Mouse (Mus musculus) megakaryocyte-erythroid progenitor cell, adult 5 weeks (primary cell): Measurements from ENCODE around the gene Rad51d. TPM values are rescaled to one million over a fixed set of nuclear protein-coding genes. Genes with fewer than 3 reads are reported as not detected.

Experiments used
- polyA plus RNA-seq: library from polyadenylated mRNA; stranded (reverse); fragments of >175 nt; gene quantifications from 2 replicates; pipeline ENCODE4 v1.2.3, GENCODE M21; 2012

Gene Rad51d
- polyA plus RNA-seq: 13.9 and 15.7 TPM in 2 replicates

DNA sequence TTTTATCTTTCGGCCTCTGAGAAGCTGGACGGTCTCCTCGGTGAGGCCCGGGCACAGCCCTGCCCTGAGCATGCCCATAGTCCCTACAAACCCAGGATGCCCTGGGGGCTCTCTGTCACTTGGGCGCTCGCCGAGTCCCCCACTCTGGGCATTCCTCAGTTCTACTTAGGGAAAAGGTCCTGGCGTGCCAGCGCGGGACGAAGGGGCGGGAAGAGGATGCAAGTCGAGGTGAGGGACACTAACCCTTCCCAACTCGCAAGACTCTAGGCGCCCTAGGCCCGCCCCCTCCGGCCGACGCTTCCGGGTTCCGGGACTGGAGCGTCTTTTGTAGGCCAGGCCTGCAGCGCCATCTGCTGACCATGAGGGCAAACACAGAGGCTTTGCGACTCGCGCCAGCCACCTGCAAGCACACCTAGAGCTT lies at the start of gene Rad51d:
Gene Rad51d, minus strand, starts transcription at position 273 of the 421 bp plus-strand sequence.

DNA sequence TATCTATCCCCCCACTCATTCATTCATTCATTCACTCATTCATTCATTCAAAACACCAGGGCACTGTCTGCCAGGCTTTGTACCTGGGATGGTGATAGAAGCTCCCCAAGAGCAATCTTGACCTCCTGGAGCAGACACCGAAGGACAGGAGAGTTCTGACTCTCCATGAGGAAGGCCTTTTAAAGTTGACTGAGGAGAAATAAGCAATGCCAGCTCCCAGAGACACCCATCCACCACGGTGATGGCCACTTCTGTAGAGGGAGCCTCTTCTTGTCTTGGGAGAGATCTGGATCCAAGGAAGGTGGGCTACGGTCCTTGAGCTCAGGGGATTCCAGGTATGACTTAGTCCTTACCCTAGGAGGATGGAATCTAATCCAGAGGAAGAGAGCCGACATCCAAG lies 19.8 kb upstream of the Rad51d start, which contains the start of gene Unc45b:
Gene Unc45b, plus strand, starts transcription at position 301 of the 400 bp plus-strand sequence.

DNA sequence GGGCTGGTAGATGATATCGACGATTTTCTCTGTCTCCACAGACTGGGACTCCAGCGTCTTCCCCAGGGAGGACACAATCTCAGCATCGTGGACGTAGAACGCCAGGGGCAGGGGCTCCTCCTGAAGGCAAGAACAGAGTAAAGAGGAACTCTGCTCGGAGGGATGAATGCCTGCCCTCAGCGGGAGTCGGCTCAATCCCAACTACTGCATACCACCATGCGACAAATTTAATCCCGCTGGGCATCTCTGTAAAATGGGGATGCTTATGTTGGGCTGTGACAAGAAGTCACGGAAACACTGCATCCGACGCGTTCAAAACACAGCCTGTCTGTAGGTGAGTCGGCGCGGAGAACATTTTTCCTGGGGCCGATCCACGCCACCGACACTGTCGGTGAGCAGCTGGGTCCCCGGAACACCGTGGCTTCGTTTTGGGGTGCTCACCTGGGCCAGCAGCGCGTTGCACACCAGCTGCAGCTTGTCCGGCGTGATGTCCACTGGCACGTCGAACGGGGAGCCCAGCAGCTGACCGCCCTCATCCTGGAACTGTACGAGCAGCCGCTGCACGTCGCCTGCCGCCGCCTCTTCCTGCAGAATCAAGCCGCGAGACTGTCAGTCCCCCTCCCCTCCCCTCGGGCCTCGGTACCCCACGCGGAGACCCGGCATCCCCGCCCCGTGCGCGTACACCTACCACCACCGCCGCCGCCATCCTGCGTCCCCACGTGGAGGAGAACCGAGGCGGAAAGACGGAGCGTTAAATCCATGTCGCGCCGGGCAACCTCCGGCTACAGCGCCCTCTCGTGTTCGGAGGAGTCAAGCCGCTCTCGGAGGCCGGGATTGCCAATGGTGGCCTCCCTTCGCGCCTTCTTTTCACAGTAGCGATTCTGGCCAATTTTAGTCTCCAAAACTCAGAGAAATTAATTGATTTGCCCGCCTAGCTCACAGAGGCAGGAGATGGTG lies 17.5 kb upstream of the Rad51d start, which contains the start of gene Nle1:
Gene Nle1, minus strand, starts transcription at position 761 of the 957 bp plus-strand sequence.

DNA sequence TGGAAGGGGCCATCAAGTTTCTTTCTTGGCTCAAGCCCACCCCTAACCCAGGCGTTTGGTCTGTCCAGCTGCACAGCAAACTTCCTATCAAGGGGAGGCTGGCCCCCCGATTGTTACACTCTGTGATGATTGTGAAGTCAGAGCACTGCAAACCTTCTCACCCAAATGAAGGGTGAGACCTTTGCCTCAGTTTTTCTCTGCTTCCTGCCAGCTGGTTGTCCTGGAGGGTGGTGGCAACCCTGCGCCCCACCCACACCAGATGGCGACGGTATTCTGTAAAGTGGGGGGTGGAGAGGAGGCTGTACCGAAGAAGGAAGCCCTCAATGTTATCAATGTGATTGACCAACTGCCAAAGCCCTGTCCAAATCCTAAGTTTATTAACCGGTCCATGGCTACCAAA lies 1.5 kb upstream of the Rad51d start, which contains the start of gene Fndc8:
Gene Fndc8, plus strand, starts transcription at position 189 of the 400 bp plus-strand sequence.

DNA sequence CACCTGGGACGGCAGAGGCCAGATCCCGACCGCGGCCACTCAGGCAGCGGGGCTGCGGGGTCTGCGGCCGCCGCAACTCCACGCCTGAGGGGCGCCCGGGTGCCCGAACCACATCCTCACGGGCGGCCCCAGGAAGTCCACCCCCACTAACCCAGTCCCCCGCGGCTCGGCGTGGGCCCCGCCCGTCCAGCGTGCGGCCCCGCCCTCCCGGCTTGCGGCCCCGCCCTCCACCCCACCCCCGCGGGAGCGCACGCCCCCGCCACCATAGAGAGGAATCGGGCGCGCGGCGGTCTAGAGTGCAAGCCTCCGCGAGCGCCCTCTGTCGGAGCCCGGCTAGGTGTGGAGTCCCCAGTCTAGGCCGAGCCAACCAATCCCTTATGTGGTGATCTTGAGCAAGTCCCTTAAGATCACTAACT lies 19.4 kb downstream of the Rad51d start, which contains the start of gene Rffl:
Gene Rffl, minus strand, starts transcription at position 180 of the 416 bp plus-strand sequence.

Other genes with a start within 250 kb of the Rad51d start
- gene Cct6b, start 126.3 kb downstream of the Rad51d start, polyA plus RNA-seq: 0.19 TPM in 1 of 2 replicates, not detected in the other
- 22.5 and 27.1 TPM in 2 replicates for gene Zfp830, start 126.3 kb downstream of the Rad51d start, polyA plus RNA-seq
- gene Lig3, start 109.5 kb downstream of the Rad51d start, polyA plus RNA-seq: 38.9 and 42.0 TPM in 2 replicates
- 12.7 and 16.5 TPM in 2 replicates for gene Rffl, start 19.4 kb downstream of the Rad51d start, polyA plus RNA-seq
- not detected in 2 replicates for gene Fndc8, start 1.5 kb upstream of the Rad51d start, polyA plus RNA-seq
- gene Nle1, start 17.8 kb upstream of the Rad51d start, polyA plus RNA-seq: 58.8 and 65.9 TPM in 2 replicates
- gene Unc45b, start 19.9 kb upstream of the Rad51d start, polyA plus RNA-seq: 0.07 and 0.08 TPM in 2 replicates
- gene Slfn5, start 60.7 kb upstream of the Rad51d start, polyA plus RNA-seq: 0.26 and 1.1 TPM in 2 replicates
- gene Slfn9, start 101.2 kb upstream of the Rad51d start, polyA plus RNA-seq: 4.4 and 5.7 TPM in 2 replicates
- 1.2 and 2.0 TPM in 2 replicates for gene Slfn8, start 130.2 kb upstream of the Rad51d start, polyA plus RNA-seq
- gene Slfn2, start 174.5 kb upstream of the Rad51d start, polyA plus RNA-seq: 2.8 and 5.3 TPM in 2 replicates
- gene Slfn1, start 226.2 kb upstream of the Rad51d start, polyA plus RNA-seq: 0.15 and 0.57 TPM in 2 replicates